Mouse (Mus musculus): ENCODE results near the gene Bckdk. TPM values are rescaled to one million over a fixed set of nuclear protein-coding genes. Genes with fewer than 3 reads are reported as not detected.
A peak's percentile ranks its signal among the peaks of the same experiment; 100 is the strongest.
"Not testable (repeated sequence)": the region's sequence is repeated elsewhere in the genome, so short reads cannot be mapped to it uniquely, and the experiment has no call there.

Gene Bckdk
- polyA plus RNA-seq, 1 experiment from 2014 or later, result 111 TPM

- WGBS, result 92% methylated on average over 12 of the region's 12 CpGs
- Histone ChIP-seq H3K27me3 (replicated peaks; ENCODE audit: low read depth, poor library complexity, severe bottlenecking) (no peaks in the 10 kb centered on the region), H3K36me3 (replicated peaks) (peaks cover 79% of the 10 kb centered on the region), H3K27ac (replicated peaks) (no peak overlapping the region), H3K4me3 (no peak overlapping the region), H3K4me1 (peaks cover 29% of the 10 kb centered on the region), H3K9me3 (no peaks in the 10 kb centered on the region)
- DNase-seq (ENCODE audit: low spot score), result no peak
Measured at GRCm38 (mm10) chr7:127880431-127880830, 23.5 kb upstream of the Bckdk start.

GRCm38 (mm10) chr7:127885951-127886350, 17.9 kb upstream of the Bckdk start:
- H3K9me3 ChIP-seq, result no peaks in the 10 kb centered on the region

GRCm38 (mm10) chr7:127886551-127886950, 17.3 kb upstream of the Bckdk start:
- no peak for DNase-seq (ENCODE audit: low spot score)
- WGBS, result 95% methylated on average over 6 of the region's 6 CpGs
- H3K4me1 ChIP-seq, result peaks cover 22% of the 10 kb centered on the region
- no peaks in the 10 kb centered on the region for H3K27me3 ChIP-seq (replicated peaks; ENCODE audit: low read depth, poor library complexity, severe bottlenecking)
- no peaks in the 10 kb centered on the region for H3K9me3 ChIP-seq
- peaks cover 100% of the 10 kb centered on the region for H3K36me3 ChIP-seq (replicated peaks)
- H3K27ac ChIP-seq (replicated peaks), result no peak overlapping the region
- no peak overlapping the region for H3K4me3 ChIP-seq

More at GRCm38 (mm10) chr7:127885951-127886350, 17.9 kb upstream of the Bckdk start:
- DNase-seq (ENCODE audit: low spot score), result no peak
- 76% methylated on average over 6 of the region's 6 CpGs for WGBS
- H3K36me3 ChIP-seq (replicated peaks), result peaks cover 100% of the 10 kb centered on the region
- peaks cover 22% of the 10 kb centered on the region for H3K4me1 ChIP-seq
- no peaks in the 10 kb centered on the region for H3K27me3 ChIP-seq (replicated peaks; ENCODE audit: low read depth, poor library complexity, severe bottlenecking)
- no peak overlapping the region for H3K27ac ChIP-seq (replicated peaks)
- no peak overlapping the region for H3K4me3 ChIP-seq

GRCm38 (mm10) chr7:127887191-127887590, 16.7 kb upstream of the Bckdk start:
- 90% methylated on average over 8 of the region's 8 CpGs for WGBS
- Histone ChIP-seq H3K4me3 (no peak overlapping the region), H3K27ac (replicated peaks) (no peak overlapping the region), H3K36me3 (replicated peaks) (peaks cover 98% of the 10 kb centered on the region), H3K4me1 (peaks cover 20% of the 10 kb centered on the region), H3K27me3 (replicated peaks; ENCODE audit: low read depth, poor library complexity, severe bottlenecking) (no peaks in the 10 kb centered on the region), H3K9me3 (no peaks in the 10 kb centered on the region)
- DNase-seq (ENCODE audit: low spot score), result no peak

DNA sequence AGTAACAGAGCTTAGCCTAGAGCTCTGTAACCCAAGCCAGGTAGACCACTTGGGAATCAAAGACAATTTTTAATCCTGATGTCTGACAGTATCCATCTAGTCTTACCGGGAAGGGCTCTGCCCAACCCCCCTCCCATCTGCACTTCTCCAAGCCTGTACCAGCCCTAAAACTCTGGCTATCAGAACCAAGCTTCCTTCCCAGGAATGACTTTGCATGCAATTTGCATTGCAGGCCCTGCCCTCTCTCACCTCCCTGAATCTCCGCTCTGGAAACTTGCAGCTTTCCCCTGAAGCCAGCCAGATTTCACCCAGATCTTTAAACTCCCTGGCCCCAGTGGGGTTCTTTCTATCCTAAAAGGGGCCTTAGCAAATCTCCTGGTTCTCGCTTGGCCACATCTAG, 16.1 kb upstream of the Bckdk start:
- no peak overlapping the region for H3K27ac ChIP-seq (replicated peaks)
- no peaks in the 10 kb centered on the region for H3K9me3 ChIP-seq
- H3K4me1 ChIP-seq, result peaks cover 15% of the 10 kb centered on the region
- H3K36me3 ChIP-seq (replicated peaks), result peaks cover 98% of the 10 kb centered on the region
- H3K27me3 ChIP-seq (replicated peaks; ENCODE audit: low read depth, poor library complexity, severe bottlenecking), result no peaks in the 10 kb centered on the region
- no peak overlapping the region for H3K4me3 ChIP-seq
- 83% methylated on average over 3 of the region's 3 CpGs for WGBS
- no peak for DNase-seq (ENCODE audit: low spot score)

- H3K36me3 ChIP-seq (replicated peaks), result peaks cover 98% of the 10 kb centered on the region
- no peaks in the 10 kb centered on the region for H3K9me3 ChIP-seq
- no peak for DNase-seq (ENCODE audit: low spot score)
- no peak overlapping the region for H3K4me3 ChIP-seq
- 86% methylated on average over 3 of the region's 3 CpGs for WGBS
- H3K4me1 ChIP-seq, result peaks cover 7% of the 10 kb centered on the region
- H3K27me3 ChIP-seq (replicated peaks; ENCODE audit: low read depth, poor library complexity, severe bottlenecking), result no peaks in the 10 kb centered on the region
- no peak overlapping the region for H3K27ac ChIP-seq (replicated peaks)
Measured at GRCm38 (mm10) chr7:127888821-127889220, 15.1 kb upstream of the Bckdk start.

- WGBS, result 38% methylated on average over 4 of the region's 4 CpGs
- Histone ChIP-seq H3K9me3 (no peaks in the 10 kb centered on the region), H3K36me3 (replicated peaks) (peaks cover 79% of the 10 kb centered on the region), H3K4me1 (peaks cover 13% of the 10 kb centered on the region), H3K27me3 (replicated peaks; ENCODE audit: low read depth, poor library complexity, severe bottlenecking) (no peaks in the 10 kb centered on the region), H3K4me3 (no peak within 1 kb of the TSS), H3K27ac (replicated peaks) (no peak within 1 kb of the TSS)
- no peak for DNase-seq (ENCODE audit: low spot score)
Measured at GRCm38 (mm10) chr7:127890798-127891197, 13.1 kb upstream of the Bckdk start, which contains the start of gene Prss53. Prss53 (minus strand) TSS chr7:127890970.

GRCm38 (mm10) chr7:127894480-127894879, 9.4 kb upstream of the Bckdk start:
- DNase-seq (ENCODE audit: low spot score), result no peak
- Histone ChIP-seq H3K4me3 (peak overlapping the region; percentile 64), H3K9me3 (no peaks in the 10 kb centered on the region), H3K4me1 (peaks cover 15% of the 10 kb centered on the region), H3K27me3 (replicated peaks; ENCODE audit: low read depth, poor library complexity, severe bottlenecking) (no peaks in the 10 kb centered on the region), H3K27ac (replicated peaks) (no peak overlapping the region), H3K36me3 (replicated peaks) (peaks cover 42% of the 10 kb centered on the region)
- 78% methylated on average over 5 of the region's 5 CpGs for WGBS

- peak within 1 kb of the TSS; percentile 64 for H3K4me3 ChIP-seq
- H3K4me1 ChIP-seq, result peaks cover 19% of the 10 kb centered on the region
- H3K27ac ChIP-seq (replicated peaks), result peak within 1 kb of the TSS; percentile 68
- peak; percentile 97 for DNase-seq (ENCODE audit: low spot score)
- H3K9me3 ChIP-seq, result no peaks in the 10 kb centered on the region
- no peaks in the 10 kb centered on the region for H3K27me3 ChIP-seq (replicated peaks; ENCODE audit: low read depth, poor library complexity, severe bottlenecking)
- under 1% methylated on average over 26 of the region's 26 CpGs for WGBS
- H3K36me3 ChIP-seq (replicated peaks), result peaks cover 33% of the 10 kb centered on the region
Measured at GRCm38 (mm10) chr7:127895442-127895841, 8.4 kb upstream of the Bckdk start, which contains the start of the genes Gm21974 and Vkorc1. Gm21974 (minus strand) TSS chr7:127895454. Vkorc1 (minus strand) TSS chr7:127895617.

DNA sequence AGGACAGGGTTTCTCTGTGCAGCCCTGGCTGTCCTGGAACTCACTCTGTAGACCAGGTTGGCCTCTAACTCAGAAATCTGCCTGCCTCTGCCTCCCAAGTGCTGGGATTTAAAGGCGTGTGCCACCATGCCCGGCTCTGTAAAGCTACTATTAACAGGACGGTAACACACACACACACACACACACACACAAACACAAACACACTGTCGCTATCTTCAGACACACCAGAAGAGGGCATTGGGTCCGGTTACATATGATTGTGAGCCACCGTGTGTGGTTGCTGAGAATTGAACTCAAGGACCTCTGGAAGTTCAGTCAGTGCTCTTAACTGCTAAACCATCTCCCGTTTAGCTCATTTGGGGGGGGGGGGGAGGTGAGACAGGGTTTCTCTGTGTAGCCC, 8.0 kb upstream of the Bckdk start:
- H3K36me3 ChIP-seq (replicated peaks), result peaks cover 28% of the 10 kb centered on the region
- H3K4me1 ChIP-seq, result peaks cover 16% of the 10 kb centered on the region
- not testable (repeated sequence) for H3K9me3 ChIP-seq; DNase-seq (ENCODE audit: low spot score); H3K27me3 ChIP-seq (replicated peaks; ENCODE audit: low read depth, poor library complexity, severe bottlenecking)
- peak overlapping the region; percentile 57; the same call in 1 of the 2 replicates for H3K27ac ChIP-seq (replicated peaks)
- WGBS, result 68% methylated on average over 7 of the region's 7 CpGs
- H3K4me3 ChIP-seq, result peak overlapping the region; percentile 64

GRCm38 (mm10) chr7:127896384-127896783, 7.5 kb upstream of the Bckdk start:
- H3K36me3 ChIP-seq (replicated peaks), result peaks cover 23% of the 10 kb centered on the region
- DNase-seq (ENCODE audit: low spot score), result peak; percentile 61
- no peaks in the 10 kb centered on the region for H3K27me3 ChIP-seq (replicated peaks; ENCODE audit: low read depth, poor library complexity, severe bottlenecking)
- no peaks in the 10 kb centered on the region for H3K9me3 ChIP-seq
- H3K27ac ChIP-seq (replicated peaks), result no peak overlapping the region; the same call in 1 of the 2 replicates
- H3K4me3 ChIP-seq, result no peak overlapping the region
- WGBS, result 59% methylated on average over 13 of the region's 13 CpGs
- H3K4me1 ChIP-seq, result peaks cover 16% of the 10 kb centered on the region

- WGBS, result 90% methylated on average over 7 of the region's 7 CpGs
- H3K27ac ChIP-seq (replicated peaks), result no peak overlapping the region
- H3K27me3 ChIP-seq (replicated peaks; ENCODE audit: low read depth, poor library complexity, severe bottlenecking), result no peaks in the 10 kb centered on the region
- peaks cover 16% of the 10 kb centered on the region for H3K4me1 ChIP-seq
- no peak for DNase-seq (ENCODE audit: low spot score)
- H3K9me3 ChIP-seq, result no peaks in the 10 kb centered on the region
- H3K36me3 ChIP-seq (replicated peaks), result peaks cover 13% of the 10 kb centered on the region
- H3K4me3 ChIP-seq, result no peak overlapping the region
Measured at GRCm38 (mm10) chr7:127897542-127897941, 6.3 kb upstream of the Bckdk start.

- Histone ChIP-seq H3K4me1 (peaks cover 16% of the 10 kb centered on the region), H3K4me3 (no peak overlapping the region), H3K27me3 (replicated peaks; ENCODE audit: low read depth, poor library complexity, severe bottlenecking) (no peaks in the 10 kb centered on the region), H3K36me3 (replicated peaks) (peaks cover 5% of the 10 kb centered on the region), H3K27ac (replicated peaks) (no peak overlapping the region), H3K9me3 (no peaks in the 10 kb centered on the region)
- no peak for DNase-seq (ENCODE audit: low spot score)
- 35% methylated on average over 10 of the region's 10 CpGs for WGBS
Measured at GRCm38 (mm10) chr7:127898179-127898956, 5.5 kb upstream of the Bckdk start.

Measured in embryonic facial prominence, embryonic 10.5 days (tissue).